Mouse (Mus musculus): ENCODE measurements around the gene Pir. TPM values are rescaled to one million over a fixed set of nuclear protein-coding genes. Genes with fewer than 3 reads are reported as not detected.

Pir gene
- polyA plus RNA-seq, 1 experiment from 2014 or later: 7.3 TPM

- DNase-seq (ENCODE audit: low spot score) (no peak), ATAC-seq (replicated peaks; ENCODE audit: insufficient number of reproducible peaks, low FRiP score, low TSS enrichment, low read depth) (no peak)
- Histone ChIP-seq H3K4me1 (ENCODE audit: control insufficient read depth, insufficient read depth, low read length) (no peaks in the 10 kb centered on the region), H3K4me2 (ENCODE audit: low read depth, low read length) (no peak overlapping the region), H3K36me3 (replicated peaks; ENCODE audit: control insufficient read depth, insufficient read depth, low read depth, low read length) (no peaks in the 10 kb centered on the region), H3K9ac (replicated peaks; ENCODE audit: low read length) (no peak overlapping the region), H3K27ac (replicated peaks; ENCODE audit: low read depth, low read length) (no peak overlapping the region), H3K9me3 (replicated peaks; ENCODE audit: control insufficient read depth, low read length) (no peaks in the 10 kb centered on the region), H3K4me3 (ENCODE audit: low read depth, low read length) (no peak overlapping the region), H3K27me3 (ENCODE audit: control insufficient read depth, insufficient read depth, low read length) (0 out of 2 replicates have a peak, but pooled peaks cover 2% of the 10 kb centered on the region)
- WGBS: 72% methylated on average over 2 of the region's 2 CpGs
Measured at GRCm38 (mm10) chrX:164416803-164417202, 147.6 kb downstream of the Pir start.

- H3K27me3 ChIP-seq (ENCODE audit: control insufficient read depth, insufficient read depth, low read length): 0 out of 2 replicates have a peak, but pooled peaks cover 2% of the 10 kb centered on the region
- H3K9me3 ChIP-seq (replicated peaks; ENCODE audit: control insufficient read depth, low read length): no peaks in the 10 kb centered on the region
- H3K4me1 ChIP-seq (ENCODE audit: control insufficient read depth, insufficient read depth, low read length): no peaks in the 10 kb centered on the region
- no peaks in the 10 kb centered on the region for H3K36me3 ChIP-seq (replicated peaks; ENCODE audit: control insufficient read depth, insufficient read depth, low read depth, low read length)
- no peak overlapping the region for H3K27ac ChIP-seq (replicated peaks; ENCODE audit: low read depth, low read length)
- no peak overlapping the region for H3K4me3 ChIP-seq (ENCODE audit: low read depth, low read length)
- H3K4me2 ChIP-seq (ENCODE audit: low read depth, low read length): no peak overlapping the region
- H3K9ac ChIP-seq (replicated peaks; ENCODE audit: low read length): no peak overlapping the region
- DNase-seq (ENCODE audit: low spot score) (no peak), ATAC-seq (replicated peaks; ENCODE audit: insufficient number of reproducible peaks, low FRiP score, low TSS enrichment, low read depth) (no peak)
Measured at GRCm38 (mm10) chrX:164418008-164418407, 148.8 kb downstream of the Pir start.

GRCm38 (mm10) chrX:164419471-164419939 is 150.3 kb downstream of the Pir start, which contains the start of gene Piga:
TSS of gene Piga (plus strand) at chrX:164419787.
- Histone ChIP-seq H3K36me3 (replicated peaks; ENCODE audit: control insufficient read depth, insufficient read depth, low read depth, low read length) (no peaks in the 10 kb centered on the region), H3K9me3 (replicated peaks; ENCODE audit: control insufficient read depth, low read length) (no peaks in the 10 kb centered on the region), H3K4me1 (ENCODE audit: control insufficient read depth, insufficient read depth, low read length) (no peaks in the 10 kb centered on the region), H3K4me2 (ENCODE audit: low read depth, low read length) (peak within 1 kb of the TSS; percentile 34), H3K4me3 (ENCODE audit: low read depth, low read length) (peak within 1 kb of the TSS; percentile 51), H3K27me3 (ENCODE audit: control insufficient read depth, insufficient read depth, low read length) (0 out of 2 replicates have a peak, but pooled peaks cover 2% of the 10 kb centered on the region), H3K9ac (replicated peaks; ENCODE audit: low read length) (peak within 1 kb of the TSS; percentile 59), H3K27ac (replicated peaks; ENCODE audit: low read depth, low read length) (no peak within 1 kb of the TSS)
- peak; percentile 93 for DNase-seq (ENCODE audit: low spot score)
- WGBS: 21% methylated on average over 40 of the region's 40 CpGs
- peak; percentile 100 for ATAC-seq (replicated peaks; ENCODE audit: insufficient number of reproducible peaks, low FRiP score, low TSS enrichment, low read depth)

- Histone ChIP-seq H3K4me1 (ENCODE audit: control insufficient read depth, insufficient read depth, low read length) (no peaks in the 10 kb centered on the region), H3K9me3 (replicated peaks; ENCODE audit: control insufficient read depth, low read length) (no peaks in the 10 kb centered on the region), H3K4me3 (ENCODE audit: low read depth, low read length) (peak overlapping the region; percentile 51), H3K27ac (replicated peaks; ENCODE audit: low read depth, low read length) (no peak overlapping the region), H3K36me3 (replicated peaks; ENCODE audit: control insufficient read depth, insufficient read depth, low read depth, low read length) (no peaks in the 10 kb centered on the region), H3K27me3 (ENCODE audit: control insufficient read depth, insufficient read depth, low read length) (0 out of 2 replicates have a peak, but pooled peaks cover 2% of the 10 kb centered on the region), H3K4me2 (ENCODE audit: low read depth, low read length) (peak overlapping the region; percentile 34), H3K9ac (replicated peaks; ENCODE audit: low read length) (peak overlapping the region; percentile 59)
- 13% methylated on average over 13 of the region's 13 CpGs for WGBS
- ATAC-seq (replicated peaks; ENCODE audit: insufficient number of reproducible peaks, low FRiP score, low TSS enrichment, low read depth) (peak; percentile 35; the same call in 1 of the 2 replicates), DNase-seq (ENCODE audit: low spot score) (no peak)
Measured at GRCm38 (mm10) chrX:164419955-164420354, 150.8 kb downstream of the Pir start.

GRCm38 (mm10) chrX:164420518-164420917 is 151.3 kb downstream of the Pir start:
- 60% methylated on average over 3 of the region's 3 CpGs for WGBS
- H3K27me3 ChIP-seq (ENCODE audit: control insufficient read depth, insufficient read depth, low read length): 0 out of 2 replicates have a peak, but pooled peaks cover 2% of the 10 kb centered on the region
- DNase-seq (ENCODE audit: low spot score) (no peak), ATAC-seq (replicated peaks; ENCODE audit: insufficient number of reproducible peaks, low FRiP score, low TSS enrichment, low read depth) (no peak)
- peak overlapping the region; percentile 59; the same call in 1 of the 2 replicates for H3K9ac ChIP-seq (replicated peaks; ENCODE audit: low read length)
- no peaks in the 10 kb centered on the region for H3K36me3 ChIP-seq (replicated peaks; ENCODE audit: control insufficient read depth, insufficient read depth, low read depth, low read length)
- H3K27ac ChIP-seq (replicated peaks; ENCODE audit: low read depth, low read length): no peak overlapping the region
- no peaks in the 10 kb centered on the region for H3K9me3 ChIP-seq (replicated peaks; ENCODE audit: control insufficient read depth, low read length)
- H3K4me1 ChIP-seq (ENCODE audit: control insufficient read depth, insufficient read depth, low read length): no peaks in the 10 kb centered on the region
- peak overlapping the region; percentile 34 for H3K4me2 ChIP-seq (ENCODE audit: low read depth, low read length)
- peak overlapping the region; percentile 51 for H3K4me3 ChIP-seq (ENCODE audit: low read depth, low read length)

Other genes starting within 250 kb of the Pir start
- 0.24 and 0.34 TPM in 2 replicates for gene Car5b, start 241.4 kb upstream of the Pir start, polyA plus RNA-seq (2014; fragmentation: Nextera tagmentation; extraction: Ambion mirVana)
- gene Siah1b, start 192.9 kb upstream of the Pir start, polyA plus RNA-seq (2014; fragmentation: Nextera tagmentation; extraction: Ambion mirVana): 42.8 and 44.9 TPM in 2 replicates
- gene Cltrn, start 180.5 kb upstream of the Pir start, polyA plus RNA-seq (2014; fragmentation: Nextera tagmentation; extraction: Ambion mirVana): 0.56 TPM in 1 of 2 replicates, not detected in the other
- gene Ace2, start 130.0 kb upstream of the Pir start, polyA plus RNA-seq (2014; fragmentation: Nextera tagmentation; extraction: Ambion mirVana): 0.21 TPM in 1 of 2 replicates, not detected in the other
- 0.35 and 0.59 TPM in 2 replicates for gene Bmx, start 11.2 kb upstream of the Pir start, polyA plus RNA-seq (2014; fragmentation: Nextera tagmentation; extraction: Ambion mirVana)
- 3.1 and 4.1 TPM in 2 replicates for gene Vegfd, start 104.0 kb downstream of the Pir start, polyA plus RNA-seq (2014; fragmentation: Nextera tagmentation; extraction: Ambion mirVana)
- 16.9 and 17.6 TPM in 2 replicates for gene Piga, start 150.4 kb downstream of the Pir start, polyA plus RNA-seq (2014; fragmentation: Nextera tagmentation; extraction: Ambion mirVana)
- not detected in 2 replicates for gene Asb11, start 167.6 kb downstream of the Pir start, polyA plus RNA-seq (2014; fragmentation: Nextera tagmentation; extraction: Ambion mirVana)
- 2.3 and 2.7 TPM in 2 replicates for gene Asb9, start 237.0 kb downstream of the Pir start, polyA plus RNA-seq (2014; fragmentation: Nextera tagmentation; extraction: Ambion mirVana)